Mouse (Mus musculus): ENCODE results near the gene Arhgef25.

Gene Arhgef25

DNA sequence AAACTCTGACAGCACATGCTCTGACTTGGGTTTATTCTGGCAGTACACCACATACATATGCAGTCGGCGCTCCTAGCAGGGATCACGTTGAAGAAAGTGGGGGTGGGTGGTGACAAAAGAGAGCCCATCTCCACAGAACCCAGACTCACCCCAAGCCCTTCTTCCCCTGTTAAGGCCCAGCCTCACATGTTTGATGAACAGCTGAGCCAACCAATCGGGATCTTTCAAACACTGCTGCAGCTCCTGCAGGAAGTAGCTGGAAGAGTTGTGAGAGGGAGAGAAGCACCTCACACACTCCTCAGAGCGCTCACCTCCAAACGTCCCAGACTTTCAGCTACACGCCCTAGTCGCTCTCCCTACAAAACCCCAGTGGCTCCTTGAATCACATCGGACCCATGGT, 4.8 kb downstream of the Arhgef25 start:
- no peak for DNase-seq

- no peak for DNase-seq
These were observed 6.1 kb downstream of the Arhgef25 start for GRCm38 (mm10) chr10:127183759-127184158.

GRCm38 (mm10) chr10:127182624-127183023, 7.3 kb downstream of the Arhgef25 start:
- no peak for DNase-seq

DNA sequence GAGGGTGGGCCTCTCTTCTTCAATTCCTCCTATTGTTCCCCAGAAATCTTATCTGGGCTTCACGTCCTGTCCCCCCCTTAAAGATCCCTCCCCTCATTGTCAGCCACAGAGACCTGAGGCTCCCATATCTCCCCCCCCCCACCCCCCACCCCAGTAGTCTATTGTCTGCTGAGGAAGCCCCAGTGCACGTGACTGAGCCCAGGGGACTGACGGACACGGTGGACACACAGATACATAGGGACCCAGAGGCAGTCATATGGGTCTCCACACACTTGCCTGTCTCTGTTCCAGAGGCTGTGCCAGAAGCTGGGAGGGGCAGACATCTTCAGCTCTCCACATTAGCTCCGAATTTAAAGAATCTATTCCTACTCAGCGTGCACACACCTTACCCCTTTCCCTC, 8.3 kb downstream of the Arhgef25 start:
- DNase-seq, result no peak

DNA sequence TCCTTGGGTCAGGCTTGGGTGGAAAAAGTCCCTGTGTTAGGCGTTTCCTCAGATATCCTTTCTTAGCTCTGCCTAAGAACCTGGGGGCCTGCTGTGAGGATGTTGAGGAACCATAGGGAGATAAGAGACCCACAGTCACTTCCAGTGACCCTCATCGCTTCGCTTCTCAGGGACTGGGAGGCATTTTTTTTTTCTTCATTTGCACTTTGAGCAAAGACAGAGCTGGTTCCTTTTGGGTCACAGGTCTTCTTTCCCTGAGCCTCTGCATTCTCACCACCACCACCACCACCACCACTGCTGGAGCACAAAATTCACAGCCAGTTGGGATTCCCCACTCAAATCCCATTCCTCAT, 9.2 kb downstream of the Arhgef25 start:
- no peak for DNase-seq

DNA sequence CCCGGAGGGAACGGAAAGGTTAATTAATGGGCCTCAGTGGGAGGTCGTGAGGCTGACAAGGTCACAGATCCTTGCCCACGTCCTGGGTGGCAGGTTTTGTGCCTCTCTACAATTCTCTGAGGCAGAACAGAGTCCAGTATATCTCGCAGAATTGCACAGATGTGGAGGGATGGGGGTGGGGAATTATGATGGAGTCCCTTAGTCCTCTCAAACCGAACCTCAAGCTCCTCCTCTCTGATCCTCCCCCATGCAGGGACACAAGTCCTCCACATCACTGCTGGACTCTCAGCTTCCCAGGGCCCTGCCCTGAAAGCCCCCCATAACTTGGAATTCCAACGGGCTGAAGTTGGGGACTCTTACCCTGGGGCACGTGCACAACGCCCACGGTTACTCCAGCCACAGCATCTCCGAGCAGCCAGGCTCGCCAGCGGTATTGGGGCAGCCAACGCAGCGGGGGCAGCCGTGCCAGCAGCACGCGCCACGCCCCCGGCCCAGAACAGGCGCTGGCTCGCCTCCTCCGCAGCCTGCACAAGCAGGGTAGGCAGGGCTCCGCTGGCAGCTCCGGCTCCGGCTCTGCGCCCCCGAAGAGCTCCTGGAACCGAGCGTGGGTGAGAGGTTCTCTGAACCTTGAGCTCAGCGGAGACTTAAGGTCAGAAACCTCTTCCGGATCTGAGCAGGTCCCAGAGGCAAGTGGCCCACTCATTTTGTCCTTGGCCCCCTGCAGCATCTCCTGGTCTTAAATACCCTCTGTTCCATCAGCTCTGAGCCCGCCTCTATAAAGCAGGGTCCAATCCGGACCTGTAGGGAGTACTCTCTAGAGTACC, 9.8 kb downstream of the Arhgef25 start, which contains the start of gene Slc26a10:
TSS of gene Slc26a10 (minus strand) at position 775 of the 824 bp plus-strand sequence.
- DNase-seq, result peak; percentile 40

GRCm38 (mm10) chr10:127178286-127179027, 11.4 kb downstream of the Arhgef25 start:
- no peak for DNase-seq

DNA sequence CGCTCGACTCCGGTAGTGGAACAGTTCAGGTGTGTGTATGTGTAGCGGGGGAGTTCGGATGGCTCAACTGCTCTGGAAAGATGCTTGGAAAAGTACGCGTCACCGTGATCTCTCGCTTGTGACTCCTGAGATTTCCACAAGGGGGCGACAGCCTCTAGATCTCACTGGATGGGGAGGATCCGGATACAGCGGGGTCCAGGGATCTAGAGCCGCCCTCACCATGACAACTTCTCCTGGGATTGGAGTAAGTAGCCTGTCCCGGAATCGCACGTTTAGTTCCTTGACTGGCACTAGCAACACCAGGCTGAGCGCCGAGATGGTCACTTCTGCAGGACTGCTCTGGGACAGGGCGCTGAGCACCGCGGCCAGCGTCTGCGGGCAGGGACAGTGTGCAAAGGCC, 12.2 kb downstream of the Arhgef25 start:
- DNase-seq, result peak; percentile 87

GRCm38 (mm10) chr10:127177235-127177634, 12.6 kb downstream of the Arhgef25 start:
- no peak for DNase-seq

- no peak for DNase-seq
These were observed 13.1 kb downstream of the Arhgef25 start for GRCm38 (mm10) chr10:127176756-127177155.

DNA sequence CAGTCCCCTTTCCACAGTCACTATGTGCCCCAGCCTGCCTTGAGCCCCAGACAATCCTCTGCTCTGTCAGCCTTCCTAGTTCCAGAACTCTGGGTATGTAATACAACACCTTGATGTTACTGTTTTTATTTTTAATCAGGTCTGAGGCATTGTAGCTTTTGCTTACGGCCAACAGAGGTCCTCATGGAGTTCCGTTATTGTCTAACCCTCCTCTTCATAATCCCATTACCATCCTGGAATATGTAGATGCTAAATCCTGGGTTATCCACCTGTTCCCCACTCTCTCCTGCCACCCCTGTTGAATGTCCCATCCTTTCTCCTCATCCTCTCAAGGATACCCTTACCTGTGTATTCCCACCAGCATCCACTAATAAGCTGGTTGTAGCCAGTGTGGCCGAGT, 13.7 kb downstream of the Arhgef25 start:
- DNase-seq, result no peak

GRCm38 (mm10) chr10:127174170-127174569, 15.7 kb downstream of the Arhgef25 start:
- no peak for DNase-seq

DNA sequence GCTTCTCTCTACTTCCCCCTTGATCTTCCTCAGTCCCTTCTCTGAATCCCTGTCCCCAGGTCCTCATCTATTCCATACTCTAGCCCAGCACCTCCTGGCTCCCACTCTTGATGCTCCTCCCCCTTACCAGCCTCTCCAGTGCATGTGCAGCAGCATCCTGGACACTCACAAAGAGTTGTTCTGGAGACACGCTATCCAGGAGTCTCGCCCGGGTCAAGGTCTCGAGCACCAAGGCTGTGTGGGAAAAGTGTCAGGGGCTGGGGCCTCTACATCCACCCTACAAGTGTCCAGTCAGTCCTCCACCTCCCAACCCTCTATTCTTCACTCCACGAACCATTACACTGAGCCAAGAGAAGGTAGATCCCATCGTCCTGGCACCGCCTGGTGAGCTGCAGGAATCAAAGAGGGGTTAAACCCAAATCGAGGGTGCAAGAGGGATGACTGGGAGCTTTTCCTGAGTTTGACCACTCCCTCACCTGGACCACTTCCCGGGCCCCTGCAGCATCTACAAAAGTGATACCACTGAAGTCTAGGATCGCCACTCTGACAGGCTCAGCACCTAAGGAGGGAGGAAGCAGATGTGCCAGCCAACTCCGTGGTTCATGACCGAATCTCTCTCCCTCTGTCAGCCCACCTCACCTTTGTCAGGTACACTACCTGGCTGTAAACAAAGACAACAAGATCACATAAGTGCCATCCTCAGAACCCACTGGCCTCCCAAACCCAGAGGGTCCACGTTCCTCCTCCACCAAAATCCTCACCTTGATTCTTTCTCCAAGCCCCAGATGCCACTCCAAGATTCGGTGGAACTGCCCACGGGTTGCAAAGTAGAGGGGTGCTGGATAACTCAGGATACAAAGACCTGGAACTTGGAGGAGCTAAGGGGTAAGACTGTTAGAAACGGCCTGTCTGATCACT, 16.5 kb downstream of the Arhgef25 start:
- no peak for DNase-seq

DNA sequence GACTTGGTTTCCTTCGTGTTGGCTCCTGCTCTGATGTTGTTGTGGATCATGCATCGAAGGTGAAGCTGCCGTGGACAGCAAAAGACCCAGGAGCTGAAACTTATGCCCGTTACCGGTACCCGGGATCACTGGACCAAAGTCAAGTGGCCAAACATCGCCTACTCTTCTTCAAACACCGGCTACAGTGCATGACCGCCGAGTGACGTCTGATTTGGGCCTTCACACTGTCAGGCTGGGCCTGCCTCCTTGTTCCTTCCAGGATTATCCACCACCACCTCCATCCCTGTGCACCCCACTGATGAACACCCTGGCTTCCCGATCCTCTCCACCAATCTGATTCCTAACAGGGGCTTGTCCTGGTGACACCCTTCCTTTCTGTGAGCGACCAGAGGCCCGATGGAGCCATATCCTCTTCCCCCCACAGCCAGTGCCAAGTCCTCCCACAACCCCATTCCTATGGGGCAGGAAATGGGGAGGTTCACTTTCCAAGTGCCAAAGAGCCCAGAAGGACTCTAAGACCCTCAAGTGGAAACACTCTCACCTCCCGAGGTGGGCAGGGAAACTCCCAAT, 18.2 kb downstream of the Arhgef25 start:
- DNase-seq, result no peak

DNA sequence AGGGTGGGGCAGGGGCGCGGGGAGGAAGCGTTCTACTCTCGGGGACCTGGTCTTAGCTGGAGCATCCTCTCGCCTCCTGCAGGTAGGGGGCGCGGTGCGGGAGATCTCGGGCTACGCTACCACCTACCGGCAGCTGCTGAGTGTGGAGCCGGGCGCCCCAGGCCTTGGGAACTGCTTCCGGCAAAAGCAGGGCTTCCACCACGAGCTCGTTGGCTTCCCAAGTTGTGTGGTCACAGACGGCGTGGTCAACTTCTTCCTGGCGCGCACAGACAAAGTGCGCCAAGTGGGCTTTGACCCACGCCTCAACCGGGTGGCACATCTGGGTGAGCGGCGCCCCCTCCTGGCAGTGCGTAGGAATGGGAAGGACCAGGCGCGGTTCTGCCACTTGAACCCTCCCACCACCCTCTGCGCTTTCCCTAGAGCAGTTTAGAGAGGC, 19.0 kb downstream of the Arhgef25 start:
- peak; percentile 85 for DNase-seq

DNA sequence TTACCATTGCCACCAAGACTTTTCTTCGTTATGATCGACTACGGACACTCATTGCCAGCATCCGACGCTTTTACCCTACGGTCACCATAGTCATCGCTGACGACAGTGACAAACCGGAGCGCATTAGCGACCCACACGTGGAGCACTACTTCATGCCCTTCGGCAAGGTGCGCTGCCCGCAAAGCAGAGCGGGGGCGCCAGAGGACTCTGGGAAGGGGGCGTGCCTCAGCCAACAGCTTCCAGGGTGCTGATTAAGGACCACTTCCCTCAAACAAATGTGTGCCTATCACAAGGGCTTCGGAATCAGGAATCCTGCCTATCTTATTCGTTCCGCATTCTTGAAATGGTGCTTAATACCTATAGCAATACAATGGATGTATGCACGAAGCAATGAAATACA, 19.9 kb downstream of the Arhgef25 start:
- DNase-seq, result peak; percentile 51

DNA sequence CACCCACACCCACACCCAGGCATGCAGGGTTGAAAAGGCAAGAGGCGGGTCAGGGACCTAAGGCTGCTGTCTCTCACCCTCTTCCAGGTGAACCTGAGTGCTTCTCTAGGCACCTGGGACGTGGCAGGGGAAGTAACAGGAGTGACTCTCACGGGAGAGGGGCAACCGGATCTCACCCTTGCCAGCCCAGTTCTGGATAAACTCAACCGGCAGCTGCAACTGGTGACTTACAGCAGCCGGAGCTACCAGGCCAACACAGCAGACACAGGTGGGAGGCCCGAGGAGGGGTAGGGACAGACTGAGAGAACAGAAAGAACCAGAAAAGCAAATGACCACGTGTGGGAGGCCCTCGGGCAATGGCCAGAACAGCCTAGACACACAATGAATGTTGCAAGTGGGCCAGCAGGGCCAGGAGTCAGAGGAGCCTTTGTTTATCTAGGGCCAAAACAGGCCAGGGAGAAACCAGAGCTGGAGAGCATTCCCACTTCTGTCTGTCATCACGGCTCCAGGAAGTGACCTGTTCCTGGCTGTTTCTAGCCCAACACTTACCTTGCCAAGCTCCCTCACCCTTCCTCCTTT, 22.2 kb downstream of the Arhgef25 start:
- no peak for DNase-seq

DNA sequence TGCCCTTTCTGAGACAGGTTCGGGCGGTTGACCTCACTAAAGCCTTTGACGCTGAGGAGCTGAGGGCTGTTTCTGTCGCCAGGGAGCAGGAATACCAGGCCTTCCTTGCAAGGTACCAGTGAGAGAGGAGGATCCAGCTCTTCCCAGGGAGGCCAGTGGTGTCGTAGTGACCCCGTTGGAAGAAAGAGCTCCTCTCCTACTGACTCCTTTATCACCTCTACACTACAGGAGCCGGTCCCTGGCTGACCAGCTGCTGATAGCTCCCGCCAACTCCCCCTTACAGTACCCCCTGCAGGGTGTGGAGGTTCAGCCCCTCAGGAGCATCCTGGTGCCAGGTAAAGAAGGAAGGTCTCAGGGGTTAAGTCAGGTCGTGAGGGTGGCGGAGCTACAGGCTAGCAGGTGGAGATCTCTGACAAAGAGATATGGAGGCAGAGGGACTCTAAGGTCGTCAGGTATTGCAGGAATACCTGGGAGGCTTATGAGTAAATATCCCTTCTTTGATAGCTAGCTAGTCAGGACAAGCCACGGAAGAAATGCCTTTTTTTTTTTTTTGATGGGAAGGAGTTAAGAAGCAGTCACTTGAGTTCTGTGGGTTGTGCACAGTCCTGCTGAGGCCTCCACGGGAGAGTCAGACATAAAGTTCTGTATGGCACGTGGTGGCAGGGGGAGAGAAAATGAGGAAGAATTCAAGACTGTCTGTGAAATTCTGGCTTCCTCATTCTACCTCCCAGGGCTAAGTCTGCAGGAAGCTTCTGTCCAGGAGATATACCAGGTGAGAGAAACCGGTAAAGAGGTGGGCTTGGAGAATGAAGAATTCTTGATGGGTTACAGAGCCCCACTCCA, 22.9 kb downstream of the Arhgef25 start:
- DNase-seq, result no peak

DNA sequence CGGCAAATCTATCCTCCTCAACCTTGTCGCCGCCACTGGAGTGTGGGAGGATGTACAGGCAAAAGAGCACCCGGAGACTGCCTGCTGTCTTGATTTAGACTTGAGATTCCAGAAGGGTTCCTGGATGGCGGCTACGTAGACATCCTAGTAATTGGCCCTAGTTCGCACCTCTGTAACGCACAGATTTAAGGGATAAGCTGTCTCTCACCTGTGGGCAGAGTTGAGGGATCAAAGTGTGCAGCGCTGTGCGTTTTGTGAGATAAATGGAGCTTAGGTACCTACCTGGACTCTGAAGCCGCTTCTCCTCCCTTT, 23.5 kb downstream of the Arhgef25 start:
- no peak for DNase-seq

DNA sequence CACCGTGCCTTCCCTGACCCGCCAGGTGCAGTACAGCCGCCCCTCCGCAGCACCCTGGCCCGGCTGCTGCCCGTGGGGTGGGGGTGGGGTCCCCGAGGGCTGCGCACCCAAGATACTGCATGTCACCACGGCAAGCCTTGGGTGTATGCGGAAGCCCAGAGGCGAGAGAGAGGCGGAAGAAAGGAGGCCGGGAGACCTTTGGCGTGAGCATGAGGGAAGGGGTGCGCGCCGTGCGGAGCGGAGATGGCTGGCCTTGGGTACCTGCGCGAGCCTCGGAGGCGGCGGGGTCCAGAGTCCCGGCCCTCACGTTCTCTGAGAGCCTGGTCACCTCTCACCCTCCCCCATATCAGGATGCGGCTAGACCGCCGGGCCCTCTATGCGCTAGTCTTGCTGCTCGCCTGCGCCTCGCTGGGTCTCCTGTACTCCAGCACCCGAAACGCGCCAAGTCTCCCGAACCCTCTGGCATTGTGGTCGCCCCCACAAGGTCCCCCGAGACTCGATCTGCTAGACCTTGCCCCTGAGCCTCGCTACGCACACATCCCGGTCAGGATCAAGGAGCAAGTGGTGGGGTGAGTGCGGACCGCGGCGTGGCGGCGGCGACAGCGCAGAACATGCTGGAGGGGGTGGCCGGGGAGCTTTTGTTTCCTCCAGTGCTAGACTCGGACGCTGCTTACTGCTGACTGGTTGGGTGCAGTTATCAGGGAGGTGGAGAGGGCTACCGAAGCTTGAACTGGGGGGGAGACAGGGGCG, 24.1 kb downstream of the Arhgef25 start:
- DNase-seq, result peak; percentile 52

DNA sequence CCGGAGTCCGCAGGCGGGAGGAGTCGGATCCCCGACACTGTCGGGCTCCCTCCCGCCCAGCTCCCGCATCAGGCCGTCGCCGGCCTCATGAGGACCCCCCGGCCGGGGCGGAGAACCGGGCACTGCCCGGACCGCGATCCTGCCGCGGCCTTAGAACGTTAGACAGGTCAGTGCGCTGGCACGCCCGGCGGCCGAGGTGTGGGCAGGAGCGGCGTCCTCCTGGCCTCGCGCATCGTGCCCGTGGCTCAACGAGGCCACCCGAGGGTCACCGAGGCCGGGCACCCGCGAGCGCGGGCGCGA, 24.6 kb downstream of the Arhgef25 start:
- DNase-seq, result no peak

Measured in kidney, postnatal 10 days (tissue).